Mouse (Mus musculus) gastrocnemius, postnatal 36 days (tissue): ENCODE measurements around the gene Atg9a. TPM values are rescaled to one million over a fixed set of nuclear protein-coding genes. Genes with fewer than 3 reads are reported as not detected.
A peak's percentile ranks its signal among the peaks of the same experiment; 100 is the strongest.
"Not testable (repeated sequence)": the region's sequence is repeated elsewhere in the genome, so short reads cannot be mapped to it uniquely, and the experiment has no call there.

Source experiments
- DNase-seq, 2 experiments: peaks; one replicate each; pipeline ENCODE4 v3.0.0; 2022
- intact Hi-C: fragments of 180-260 bp; cut with DNase I; formaldehyde crosslinking; loops from one replicate; pipeline ENCODE4 v1.15.1; 2025
- long read RNA-seq, 2 experiments: library from polyadenylated mRNA; stranded (forward); transcript quantifications; one replicate each; pipeline ENCODE4 v2.0.0; 2021
- total RNA-seq, 2 experiments: library from RNA; stranded (reverse); gene quantifications; 2 replicates each; pipeline ENCODE4 v1.2.3; 2021

Gene Atg9a
- total RNA-seq, result 100 to 1,000 TPM in 1 of 2 experiments, 10 to 100 TPM in 1; 96.6 to 103 TPM
- long read RNA-seq, experiment 1, full-length matches to known transcripts, result 30 of 118 reads
- long read RNA-seq, experiment 1, partial matches to known transcripts, result 84 of 118 reads
- long read RNA-seq, experiment 1, other reads (novel, unspliced or antisense), result 4 of 118 reads
- long read RNA-seq, experiment 2, full-length matches to known transcripts, result 44 of 184 reads
- long read RNA-seq, experiment 2, partial matches to known transcripts, result 39 of 184 reads
- long read RNA-seq, experiment 2, other reads (novel, unspliced or antisense), result 101 of 184 reads

DNA sequence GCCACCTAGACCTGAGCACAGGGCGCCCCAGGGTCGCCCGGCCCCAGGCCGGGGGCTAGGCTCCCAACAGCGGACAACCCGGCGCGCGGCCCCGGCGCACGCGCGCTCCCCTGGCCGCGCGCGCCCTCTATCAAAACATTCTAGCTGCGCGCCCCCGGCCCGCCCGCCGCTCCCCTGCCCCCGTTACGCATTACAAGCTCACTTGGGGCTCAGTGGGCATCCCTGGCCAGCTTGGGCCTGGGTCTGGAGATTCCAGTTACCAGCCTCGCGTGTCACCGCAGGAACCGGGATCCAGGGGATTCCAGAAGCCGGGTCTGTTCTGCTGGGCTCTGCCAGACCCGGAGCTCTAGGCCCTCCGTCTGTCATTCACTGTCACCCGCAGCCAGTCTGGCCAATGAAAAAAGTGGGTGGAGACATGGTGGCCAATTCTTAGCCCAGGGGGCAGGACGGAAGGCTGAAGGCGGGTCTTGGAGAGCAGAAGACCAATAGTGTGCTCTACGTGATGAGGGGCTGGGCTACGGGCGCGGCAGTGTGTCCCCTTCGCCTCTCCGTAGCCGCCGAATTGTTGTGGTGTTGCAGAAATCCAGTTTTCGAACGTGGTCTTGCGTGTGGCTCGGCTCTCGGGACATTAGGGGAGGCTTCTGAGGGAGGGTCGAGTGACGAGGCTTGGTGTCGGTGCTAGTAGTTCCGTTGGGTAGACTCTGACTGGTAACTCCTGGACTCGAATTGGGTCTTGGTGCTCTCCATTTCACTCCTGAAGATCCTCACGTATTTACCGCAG lies at the start of gene Atg9a, which contains the start of gene Ankzf1:
Gene Atg9a, minus strand, starts transcription at position 575 of the 781 bp plus-strand sequence.
Gene Ankzf1, plus strand, starts transcription at position 530 of the 781 bp plus-strand sequence.
- intact Hi-C loops, result no loop called here
- DNase-seq, result peak; percentile 88 to 93

DNA sequence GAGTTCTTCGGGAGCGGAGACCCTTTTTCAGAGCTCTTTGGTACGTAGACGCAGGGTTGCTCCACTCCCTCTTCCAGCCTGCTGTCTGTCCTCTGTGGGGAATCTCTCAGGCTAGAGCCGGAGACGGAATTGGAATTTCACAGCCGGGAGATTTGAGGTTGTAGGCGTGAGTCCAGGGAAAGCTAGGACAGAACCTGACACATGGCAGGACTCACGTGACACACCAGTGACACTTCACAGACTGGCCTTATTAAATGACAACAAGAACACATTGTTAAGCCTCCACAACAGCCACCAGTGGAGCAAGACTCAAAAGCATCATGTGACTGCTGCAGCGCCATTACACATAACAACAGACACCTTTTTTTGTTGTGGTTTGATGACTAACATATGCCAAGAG lies 47.6 kb upstream of the Atg9a start:
- no peak for DNase-seq

DNA sequence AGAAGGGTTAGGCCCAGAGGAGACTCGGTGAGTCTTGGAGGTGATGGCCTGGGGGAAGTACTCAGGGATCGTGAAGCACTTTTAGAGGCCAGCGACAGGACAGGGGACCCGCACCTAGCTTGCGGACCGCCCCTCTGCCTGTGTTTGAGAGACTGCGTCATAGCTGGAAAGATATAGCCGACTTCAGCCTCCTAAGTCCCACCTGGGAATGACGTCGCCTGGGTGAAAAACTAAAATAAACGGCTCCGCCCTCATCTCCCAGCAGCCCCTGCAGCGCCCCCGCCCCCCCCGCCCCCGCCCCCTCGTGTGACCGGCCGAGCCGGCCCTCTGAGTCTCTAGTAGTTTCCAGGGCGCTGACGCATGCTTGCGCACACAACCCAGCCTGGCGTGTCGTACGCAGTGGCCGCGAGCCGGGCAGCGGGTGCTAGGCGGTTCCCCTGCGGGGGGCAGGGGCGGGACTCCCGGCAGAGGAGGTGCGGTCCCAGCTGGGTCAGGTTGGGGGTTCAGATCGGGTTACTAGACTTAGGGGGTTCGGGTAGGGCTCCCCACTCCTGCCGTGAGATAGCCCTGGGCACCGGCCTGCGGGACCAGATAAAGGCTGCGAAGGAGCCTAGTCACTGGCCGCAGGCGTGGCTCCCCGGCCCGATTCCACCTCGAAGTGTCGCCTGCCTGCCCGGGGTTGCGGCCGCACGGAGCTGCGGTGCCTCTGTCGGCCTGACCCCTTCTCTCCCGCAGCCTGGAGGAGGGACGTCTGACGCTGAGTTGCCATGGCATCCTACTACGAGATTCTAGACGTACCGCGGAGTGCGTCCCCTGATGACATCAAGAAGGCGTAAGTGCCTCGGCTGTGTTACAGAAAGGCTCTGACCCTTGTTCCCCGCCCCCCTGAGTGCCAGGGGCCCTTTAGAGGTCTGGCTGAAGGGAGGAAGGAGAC lies 44.4 kb upstream of the Atg9a start, which contains the start of gene Dnajb2:
Gene Dnajb2, plus strand, starts transcription at position 290 of the 934 bp plus-strand sequence.
- peak; percentile 83 to 87 for DNase-seq
- intact Hi-C loops, result no loop called here

More for the DNA sequence above, 47.6 kb upstream of the Atg9a start:
- intact Hi-C loops, result no loop called here

DNA sequence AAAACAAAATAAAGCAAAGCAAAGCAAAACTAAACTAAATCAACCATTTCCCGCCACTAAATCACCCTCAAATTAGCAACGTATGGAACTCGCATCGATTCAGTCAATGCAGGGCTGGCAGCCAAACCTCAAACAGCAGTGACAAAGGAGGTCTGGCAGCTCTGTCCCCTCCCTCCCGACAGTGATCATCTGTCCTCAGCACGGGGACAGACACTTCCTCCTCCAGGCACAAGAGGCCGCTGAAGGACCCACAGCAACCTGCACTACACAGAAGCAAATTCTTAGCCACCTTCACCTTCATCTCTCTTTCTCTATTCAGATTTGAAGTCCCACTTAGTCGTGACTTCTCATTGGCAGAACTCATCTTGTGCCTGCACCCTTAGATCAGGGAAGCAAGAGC lies 42.6 kb upstream of the Atg9a start:
- intact Hi-C loops, result no loop called here
- no peak for DNase-seq

DNA sequence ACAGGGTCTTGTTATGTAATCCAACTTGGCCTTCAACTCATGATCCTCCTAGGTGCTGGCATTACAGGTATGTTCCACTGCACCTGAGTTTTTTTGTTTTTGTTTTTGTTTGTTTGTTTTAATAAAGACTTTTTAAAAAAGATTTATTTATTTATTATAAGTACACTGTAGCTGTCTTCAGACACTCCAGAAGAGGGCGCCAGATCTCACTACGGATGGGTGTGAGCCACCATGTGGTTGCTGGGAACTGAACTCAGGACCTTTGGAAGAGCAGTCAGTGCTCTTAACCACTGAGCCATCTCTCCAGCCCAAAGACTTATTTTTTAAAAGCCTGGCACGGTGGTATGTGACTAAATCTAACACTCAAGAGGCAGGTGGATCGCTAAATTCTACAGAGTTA lies 40.5 kb upstream of the Atg9a start:
- intact Hi-C loops, DNase-seq: not testable (repeated sequence)

DNA sequence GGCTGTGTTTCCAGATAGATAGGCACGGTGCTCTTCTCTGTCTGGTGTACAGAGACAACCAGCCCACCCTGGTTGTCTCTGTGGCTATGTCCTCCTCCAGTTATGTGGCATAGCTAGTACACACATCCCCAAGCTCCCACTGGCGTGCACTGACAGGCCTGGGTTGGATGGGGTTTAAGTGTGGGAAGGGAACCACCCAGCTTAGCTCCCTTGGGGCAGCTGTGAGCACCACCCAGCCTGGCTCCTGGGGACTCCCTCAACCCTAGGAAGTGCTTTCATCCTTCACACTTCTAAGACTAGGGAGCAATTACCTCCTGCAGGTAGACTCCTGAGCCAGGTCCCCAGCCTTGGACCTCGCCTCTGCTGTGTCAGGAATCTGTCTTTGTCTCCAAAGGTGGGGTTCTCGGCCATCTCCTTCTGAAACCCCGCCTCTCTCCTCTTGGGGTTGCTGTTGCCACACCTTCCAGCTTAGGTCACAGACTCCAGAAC lies 39.7 kb upstream of the Atg9a start, which contains the start of gene A630095N17Rik:
Gene A630095N17Rik, minus strand, starts transcription at position 439 of the 489 bp plus-strand sequence.
- intact Hi-C loops, result no loop called here
- no peak for DNase-seq

DNA sequence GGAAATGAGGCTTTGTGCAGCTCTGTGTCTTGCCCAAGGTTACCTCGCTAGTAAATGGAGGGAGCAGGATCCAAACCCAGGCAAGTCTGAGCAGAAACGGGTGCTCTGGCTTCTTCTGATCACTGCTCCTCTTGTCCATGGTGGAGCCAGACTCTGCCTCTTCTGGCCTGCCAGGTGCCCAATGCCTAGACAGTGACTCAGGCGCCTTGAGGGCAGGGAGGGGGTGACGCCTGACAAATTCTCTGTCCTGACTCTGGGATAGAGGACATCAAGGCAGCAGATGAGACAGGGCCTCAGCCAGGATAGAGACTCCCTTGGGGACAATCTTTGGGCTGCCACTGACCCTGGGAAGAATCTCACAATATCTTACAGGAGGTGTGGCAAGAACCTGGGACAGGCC lies 39.2 kb upstream of the Atg9a start:
- no peak for DNase-seq
- intact Hi-C loops, result no loop called here

DNA sequence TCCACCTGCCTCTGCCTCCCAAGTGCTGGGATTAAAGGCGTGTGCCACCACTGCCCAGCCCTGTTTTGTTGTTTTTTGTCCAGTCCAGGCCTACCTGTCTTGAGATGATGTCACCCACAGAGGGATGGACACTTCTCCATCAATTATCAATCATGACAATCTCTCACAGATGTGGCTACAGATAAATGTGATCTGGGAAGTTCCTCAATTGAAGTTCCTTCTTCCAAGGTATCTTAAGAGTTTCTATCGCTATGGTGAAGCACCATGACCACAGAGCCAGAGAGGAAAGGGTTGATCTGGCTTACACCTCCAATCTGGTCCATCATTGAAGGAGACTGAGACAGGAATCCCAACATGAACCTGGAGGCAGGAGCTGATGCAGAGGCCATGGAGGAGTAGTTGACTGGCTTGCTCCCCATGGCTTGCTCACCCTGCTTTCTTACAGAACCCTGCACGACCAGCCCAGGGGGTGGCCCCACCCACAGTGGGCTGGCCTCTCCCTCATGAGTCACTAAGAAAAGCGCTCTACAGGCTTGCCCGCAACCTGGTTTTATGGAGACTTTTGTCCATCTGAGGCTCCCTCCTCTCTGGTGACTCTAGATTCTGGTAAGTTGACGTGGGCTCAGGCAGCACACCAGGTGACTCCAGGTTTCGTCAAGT lies 38.5 kb upstream of the Atg9a start:
- DNase-seq, result no peak
- intact Hi-C loops, result no loop called here

DNA sequence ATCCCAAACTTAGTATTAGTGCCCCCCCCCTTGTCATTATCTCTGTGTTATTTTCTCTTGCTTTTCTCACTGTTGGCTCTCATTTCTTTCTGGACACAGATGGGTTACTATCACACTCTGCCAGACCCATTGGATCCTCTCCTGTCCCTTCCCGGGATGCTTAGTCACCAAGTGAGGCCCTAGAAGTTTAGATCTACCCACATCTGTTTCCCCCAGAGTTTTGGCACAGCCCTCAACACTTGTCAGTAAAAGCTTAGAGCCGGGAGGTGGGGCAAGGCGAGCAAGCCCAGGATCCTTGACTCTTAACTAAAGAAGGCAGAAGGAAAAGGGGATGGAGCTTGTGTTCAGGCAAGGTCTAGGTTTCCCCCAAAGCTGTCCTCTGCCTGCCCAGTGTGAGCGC lies 37.2 kb upstream of the Atg9a start:
- no peak for DNase-seq
- intact Hi-C loops, result no loop called here

DNA sequence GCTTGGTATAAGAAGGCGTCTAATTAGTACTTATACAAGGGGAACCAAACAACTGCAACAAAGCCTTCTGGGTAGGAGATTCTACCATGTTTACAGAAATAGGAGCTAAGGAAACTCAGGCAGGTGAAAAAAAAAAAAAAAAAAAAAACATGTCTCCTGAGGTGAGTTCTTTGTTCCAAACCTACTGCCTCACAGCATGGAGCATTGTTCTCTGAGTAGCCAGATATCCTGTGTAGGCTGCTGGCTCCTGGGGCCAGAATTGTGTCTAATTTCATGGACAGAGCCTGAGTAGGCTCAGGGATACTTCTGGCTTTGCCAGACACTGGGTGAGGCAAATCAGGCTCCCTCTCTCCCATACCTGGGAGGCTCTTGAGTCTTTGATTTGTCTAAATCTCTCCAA lies 35.7 kb upstream of the Atg9a start:
- no peak for DNase-seq
- intact Hi-C loops, result no loop called here

DNA sequence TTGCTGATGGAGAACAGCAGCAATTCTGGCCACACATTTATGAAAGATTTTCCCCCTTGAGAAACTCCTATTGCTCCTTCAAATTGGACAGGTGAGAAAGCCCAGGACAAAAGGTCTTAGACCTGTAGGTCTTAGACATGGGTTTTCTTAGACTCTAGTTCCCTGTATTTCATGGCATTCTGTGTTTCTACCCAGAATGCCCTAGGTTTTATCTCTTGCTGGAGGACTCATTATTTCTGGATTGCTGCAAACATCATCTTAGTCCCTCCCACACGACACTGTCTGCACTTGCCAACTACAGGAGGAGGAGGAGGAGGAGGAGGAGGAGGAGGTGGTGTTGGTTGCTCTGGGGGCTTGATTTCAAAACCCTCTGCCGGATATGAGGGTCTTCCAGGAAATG lies 34.1 kb upstream of the Atg9a start:
- no peak for DNase-seq
- intact Hi-C loops, result no loop called here

DNA sequence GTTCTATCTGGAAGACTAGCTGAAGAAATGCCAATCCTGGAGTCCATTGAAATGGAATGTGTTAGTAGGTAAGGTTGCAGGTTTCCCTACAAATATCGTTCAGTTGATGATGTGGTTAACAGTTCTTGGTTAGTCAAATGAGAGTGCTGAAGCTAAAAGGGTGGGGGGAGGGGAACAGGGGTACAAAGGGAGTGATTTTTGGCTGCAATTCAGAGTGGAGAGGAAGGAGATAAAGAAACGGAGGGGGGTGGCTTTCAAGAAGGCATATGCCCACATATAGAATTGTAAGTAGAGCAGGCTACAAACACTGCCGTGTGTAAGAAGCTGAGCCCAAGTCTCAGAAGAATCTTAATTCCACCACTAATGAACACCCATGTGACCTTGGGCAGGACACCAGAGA lies 33.5 kb upstream of the Atg9a start:
- DNase-seq, result no peak
- intact Hi-C loops, result no loop called here

DNA sequence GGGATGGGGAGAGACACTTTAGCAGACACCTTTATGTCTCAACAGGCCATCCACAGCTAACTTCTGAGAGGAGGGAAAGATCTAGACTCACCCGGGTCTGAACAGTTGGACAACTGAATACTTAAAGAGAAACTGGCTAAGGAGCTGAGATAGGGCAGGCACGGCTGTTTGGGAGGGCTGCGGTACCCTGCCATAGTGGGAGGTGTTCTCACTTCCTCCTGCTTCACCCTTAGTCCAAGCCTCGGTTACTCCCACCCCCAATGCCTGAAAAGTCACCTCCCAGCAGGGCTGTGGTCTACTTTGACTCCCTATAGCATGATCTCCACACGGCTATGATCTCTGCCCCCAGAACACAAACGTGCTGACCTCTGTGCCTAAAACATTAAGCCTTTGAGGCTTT lies 31.5 kb upstream of the Atg9a start:
- no peak for DNase-seq
- intact Hi-C loops, result no loop called here

DNA sequence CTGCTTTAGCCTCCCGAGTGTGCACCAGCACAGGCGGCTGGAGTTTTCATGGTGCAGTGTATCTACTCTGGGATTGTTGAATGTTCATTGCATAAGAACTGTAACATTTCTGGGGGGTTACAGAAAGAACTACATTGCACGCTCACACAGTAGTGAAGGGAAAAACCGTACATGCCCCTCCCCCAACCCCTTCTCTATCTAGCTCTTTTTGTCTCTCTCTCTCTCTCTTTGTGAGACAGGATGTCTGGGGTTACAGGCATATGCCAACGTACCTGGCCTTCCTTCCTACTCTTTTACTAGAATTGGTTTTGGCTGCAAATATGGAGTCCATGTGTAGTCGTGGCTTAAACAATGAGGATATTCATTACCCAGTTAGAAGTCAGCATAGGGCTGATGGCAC lies 30.9 kb upstream of the Atg9a start:
- no peak for DNase-seq
- intact Hi-C loops, result no loop called here

DNA sequence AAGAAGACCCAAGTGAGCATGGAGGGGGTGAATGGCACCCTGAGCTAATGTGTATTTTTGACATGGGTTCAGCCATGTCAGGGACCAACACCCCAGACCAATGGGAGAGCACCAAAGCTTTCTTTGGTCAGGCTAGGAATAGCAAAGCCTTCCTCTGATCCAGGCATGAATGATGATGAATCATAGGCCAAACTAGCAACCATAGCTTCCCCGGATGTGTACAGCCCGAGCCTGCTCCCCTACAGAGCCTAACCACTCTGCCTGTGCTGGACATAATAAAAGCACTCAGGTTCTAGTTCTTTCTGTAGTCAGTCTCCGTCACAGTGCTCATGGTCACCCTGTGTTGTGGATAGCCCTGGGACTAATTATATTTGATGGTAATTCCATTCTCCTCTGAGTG lies 29.5 kb upstream of the Atg9a start:
- DNase-seq, result no peak
- intact Hi-C loops, result no loop called here

DNA sequence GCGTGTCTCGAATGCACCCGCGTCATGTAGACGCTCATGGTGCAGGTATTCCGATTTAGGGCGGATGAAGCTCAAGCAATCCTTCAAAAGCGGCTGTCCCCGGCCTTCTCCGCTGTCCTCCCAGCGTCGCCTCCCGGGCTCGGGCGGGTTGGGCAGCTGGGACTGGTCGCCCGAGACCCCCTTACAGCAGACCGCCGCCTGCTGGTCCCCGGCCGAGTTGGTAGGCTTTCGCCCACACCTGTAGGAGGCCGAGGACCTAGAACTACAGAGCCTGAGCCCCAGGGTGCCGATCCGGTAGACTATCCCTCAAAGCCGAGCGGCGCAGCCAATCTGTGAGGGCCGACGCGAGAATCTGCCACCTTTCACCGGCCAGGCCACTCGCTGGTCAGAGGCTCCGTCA lies 27.5 kb upstream of the Atg9a start, which contains the start of gene Tuba4a:
Gene Tuba4a, minus strand, starts transcription at position 335 of the 400 bp plus-strand sequence.
- no peak for DNase-seq
- intact Hi-C loops, result no loop called here

DNA sequence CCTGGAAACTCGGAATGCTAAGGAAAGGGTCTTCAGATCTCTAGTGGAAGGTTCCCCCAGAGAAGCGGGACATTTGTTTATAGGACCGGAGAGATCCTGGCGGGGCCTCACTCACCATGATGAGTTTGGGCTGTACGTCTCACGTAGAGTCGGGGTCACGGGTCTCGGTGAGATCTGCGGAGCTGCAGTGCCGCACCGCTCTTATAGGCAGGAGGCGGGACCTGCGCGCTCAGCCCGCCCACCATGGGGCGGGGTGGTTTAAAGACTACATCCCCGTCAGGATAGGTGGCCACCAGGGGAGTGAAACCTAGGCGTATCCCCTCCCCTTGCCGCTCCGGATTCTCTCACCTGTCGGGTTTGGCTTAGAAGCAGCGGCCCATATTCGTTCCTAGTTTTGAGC lies 27.1 kb upstream of the Atg9a start:
- intact Hi-C loops, result no loop called here
- DNase-seq, result peak; percentile 78 to 86

DNA sequence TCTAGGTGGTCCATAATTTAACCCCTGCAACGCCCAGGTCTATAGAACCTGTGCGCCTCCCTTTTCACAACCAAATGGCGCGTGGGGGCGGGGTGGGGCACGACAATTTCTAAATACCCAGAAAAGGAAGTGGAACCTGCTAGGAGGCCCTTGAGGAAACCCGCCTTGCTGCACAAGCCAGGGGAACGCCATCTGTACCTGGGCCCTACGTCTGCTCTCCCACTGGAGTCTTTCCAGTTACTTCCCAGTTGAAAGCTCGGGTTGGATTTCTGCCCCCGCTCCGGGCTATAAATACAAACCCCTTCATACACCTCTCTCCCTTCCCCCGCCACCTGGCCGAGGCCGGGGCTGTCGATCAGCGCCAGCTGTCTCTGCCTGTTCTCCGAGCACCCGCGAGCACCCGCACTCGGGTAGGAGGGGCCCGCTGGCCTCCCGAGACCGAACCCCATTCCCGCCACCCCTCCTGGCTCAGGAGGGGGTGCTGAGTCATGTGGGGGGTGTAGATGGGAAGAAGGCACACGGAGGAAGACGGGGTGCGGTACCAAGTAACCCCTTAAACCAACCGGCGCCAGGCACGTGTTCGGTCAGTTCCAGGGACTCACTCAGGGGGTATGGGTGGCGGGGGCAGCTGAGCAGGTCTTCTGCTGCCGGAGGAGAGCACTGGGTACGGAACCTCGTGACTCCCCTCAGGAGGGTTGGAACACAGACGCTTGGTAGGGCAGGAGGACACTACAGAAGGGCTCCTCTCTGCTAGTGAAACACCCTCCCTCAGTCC lies 26.4 kb upstream of the Atg9a start:
- DNase-seq, result peak; percentile 73 to 75
- intact Hi-C loops, result no loop called here

DNA sequence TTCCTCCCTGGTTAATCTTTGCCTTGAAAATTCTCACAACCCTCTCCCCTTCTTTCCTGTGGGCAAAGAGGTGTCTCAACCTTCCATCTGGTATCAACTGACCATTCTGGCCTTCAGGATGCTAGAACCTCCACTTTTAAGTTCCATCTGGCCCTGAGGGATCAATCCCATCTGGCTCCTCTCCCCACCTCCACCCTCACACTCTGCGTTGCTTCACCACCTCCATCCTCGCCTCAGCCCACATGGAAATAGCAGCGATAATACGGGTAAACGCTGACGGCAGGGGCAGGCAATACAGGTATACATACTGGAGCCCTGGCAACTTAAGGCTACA lies 25.9 kb upstream of the Atg9a start:
- intact Hi-C loops, result no loop called here
- no peak for DNase-seq
